Comparison of ENCODE assay signal across 8 mouse cellular contexts in genomic region chr14:79661005-79661917, GRCm38 (mm10). TPM values are rescaled to one million over a fixed set of nuclear protein-coding genes. Genes with fewer than 3 reads are reported as not detected.
DNase-seq lines count a peak whose midpoint lies in the region; ATAC-seq and TF ChIP-seq lines count a peak whose summit lies in the region.

No protein-coding gene starts in this region.

- no peak overlapping the region for H3K27ac ChIP-seq in hindbrain, embryonic 16.5 days (ENCODE audit: low read depth, low read length)
- peak overlapping the region; percentile 69; the same call in 1 of the 2 replicates for H3K27ac ChIP-seq in limb, embryonic 13.5 days
- no peak overlapping the region for H3K27ac ChIP-seq in midbrain, embryonic 13.5 days
- H3K27ac ChIP-seq in spleen, adult 2 months (ENCODE audit: insufficient read depth, low read length), result no peak overlapping the region

- H3K4me2 ChIP-seq in hindbrain, embryonic 16.5 days (ENCODE audit: low read length), result peak overlapping the region; percentile 49
- peak overlapping the region; percentile 64 for H3K4me2 ChIP-seq in limb, embryonic 13.5 days (replicated peaks)
- peak overlapping the region; percentile 48 for H3K4me2 ChIP-seq in midbrain, embryonic 13.5 days (replicated peaks)

- peak overlapping the region; percentile 22 for H3K4me3 ChIP-seq in hindbrain, embryonic 16.5 days (ENCODE audit: low read length)
- H3K4me3 ChIP-seq in limb, embryonic 13.5 days, result peak overlapping the region; percentile 42
- H3K4me3 ChIP-seq in midbrain, embryonic 13.5 days (replicated peaks), result peak overlapping the region; percentile 19
- peak overlapping the region; percentile 24 for H3K4me3 ChIP-seq in spleen, adult 2 months (ENCODE audit: extremely low read depth, insufficient read depth, insufficient read length)

- TF ChIP-seq CTCF in spleen, adult 2 months (IDR thresholded peaks at IDR 0.05; ENCODE audit: extremely low read depth, insufficient read depth, insufficient read length, insufficient replicate concordance), result peak; percentile 96

- peak; percentile 67 for ATAC-seq in hindbrain, embryonic 16.5 days
- peak; percentile 61 for ATAC-seq in limb, embryonic 13.5 days (ENCODE audit: low FRiP score, low read depth)
- ATAC-seq in midbrain, embryonic 13.5 days, result peak; percentile 77

- TF ChIP-seq POLR2A in spleen, adult 2 months (IDR thresholded peaks at IDR 0.05; ENCODE audit: low read depth, low read length), result no peak

- no peaks in the 10 kb centered on the region for H3K36me3 ChIP-seq in hindbrain, embryonic 16.5 days (ENCODE audit: control insufficient read depth, insufficient read depth, low read length)
- no peaks in the 10 kb centered on the region for H3K36me3 ChIP-seq in limb, embryonic 13.5 days
- H3K36me3 ChIP-seq in midbrain, embryonic 13.5 days, result no peaks in the 10 kb centered on the region
- no peaks in the 10 kb centered on the region for H3K36me3 ChIP-seq in spleen, adult 2 months (ENCODE audit: control insufficient read depth, insufficient read depth, low read length)

- 15% methylated on average over 32 of the region's 33 CpGs for WGBS in hindbrain, embryonic 16.5 days
- 18% methylated on average over 33 of the region's 33 CpGs for WGBS in limb, embryonic 13.5 days
- WGBS in midbrain, embryonic 13.5 days, result 19% methylated on average over 33 of the region's 33 CpGs
- 14% methylated on average over 33 of the region's 33 CpGs for WGBS in spleen, adult 2 months

- DNase-seq in left cerebral cortex, adult 18-20 months (ENCODE audit: low spot score in 2 of 2), result peak; percentile 39 to 57
- DNase-seq in left cerebral cortex, adult 11 months (ENCODE audit: low spot score), result no peak
- DNase-seq in cerebellum, postnatal 25 days, result peak; percentile 64 to 76
- DNase-seq in gastrocnemius, adult 8-10 months (ENCODE audit: low spot score in 2 of 2), result peak; percentile 21 to 25
- peak in 1 of 2 experiments; percentile 68 for DNase-seq in spleen, adult 2 months (ENCODE audit: low read depth in 1 of 2, low spot score in 2 of 2)

- H3K9ac ChIP-seq in hindbrain, embryonic 16.5 days (ENCODE audit: low read depth, low read length), result peak overlapping the region; percentile 41
- peak overlapping the region; percentile 67 for H3K9ac ChIP-seq in limb, embryonic 13.5 days
- H3K9ac ChIP-seq in midbrain, embryonic 13.5 days (replicated peaks), result 0 out of 2 replicates have a peak overlapping the region, but pooled peaks have one; percentile 10

- H3K9me3 ChIP-seq in hindbrain, embryonic 16.5 days (ENCODE audit: control insufficient read depth, low read length), result no peaks in the 10 kb centered on the region
- H3K9me3 ChIP-seq in limb, embryonic 13.5 days, result no peaks in the 10 kb centered on the region
- H3K9me3 ChIP-seq in midbrain, embryonic 13.5 days, result no peaks in the 10 kb centered on the region

- no peaks in the 10 kb centered on the region for H3K27me3 ChIP-seq in hindbrain, embryonic 16.5 days (replicated peaks; ENCODE audit: control insufficient read depth, insufficient read depth, low read length)
- peaks cover 10% of the 10 kb centered on the region; the same call in 1 of the 2 replicates for H3K27me3 ChIP-seq in limb, embryonic 13.5 days
- peaks cover 11% of the 10 kb centered on the region for H3K27me3 ChIP-seq in midbrain, embryonic 13.5 days
- no peaks in the 10 kb centered on the region for H3K27me3 ChIP-seq in spleen, adult 2 months (ENCODE audit: control insufficient read depth, insufficient read depth, low read length)

- peaks cover 9% of the 10 kb centered on the region for H3K4me1 ChIP-seq in hindbrain, embryonic 16.5 days (ENCODE audit: control insufficient read depth, insufficient read depth, low read depth, low read length)
- H3K4me1 ChIP-seq in limb, embryonic 13.5 days, result peaks cover 22% of the 10 kb centered on the region
- H3K4me1 ChIP-seq in midbrain, embryonic 13.5 days (replicated peaks), result peaks cover 17% of the 10 kb centered on the region
- H3K4me1 ChIP-seq in spleen, adult 2 months (ENCODE audit: control insufficient read depth, insufficient read depth, insufficient read length), result peaks cover 3% of the 10 kb centered on the region

RNA-seq across cellular contexts. Expression of gene Cnmd, which starts 0.7 kb away (rescaled TPM):
- total RNA-seq in left cerebral cortex, adult 18-20 months (2021), result 1 to 10 TPM; 1.5 to 2.2 TPM
- under 1 TPM in 3 of 4 experiments, not detected in 1; 0.22 to 0.94 (median 0.83) TPM for total RNA-seq in gastrocnemius, adult 8-10 months (2022)
- polyA plus RNA-seq in hindbrain, embryonic 16.5 days (2015; fragmentation: Nextera tagmentation; extraction: Ambion mirVana), result 2.8 and 6.9 TPM in 2 replicates
- polyA plus RNA-seq in limb, embryonic 13.5 days (2015; fragmentation: Nextera tagmentation; extraction: Ambion mirVana), result 189 and 200 TPM in 2 replicates
- 1.1 and 1.2 TPM in 2 replicates for polyA plus RNA-seq in midbrain, embryonic 13.5 days (2015; fragmentation: Nextera tagmentation; extraction: Ambion mirVana)
- not detected in 2 replicates for polyA plus RNA-seq in spleen, adult 2 months (2012; rRNA removed)

Comparison
In these comparisons a context has a peak if more than half of its experiments do, and no peak if none do; other contexts are left out.
1. H3K9ac ChIP-seq: peak in every context shown above with its lines; median percentile 67 in limb, embryonic 13.5 days; 41 in hindbrain, embryonic 16.5 days; 10 in midbrain, embryonic 13.5 days.
2. RNA of gene Cnmd, which starts 0.7 kb away (polyA plus RNA-seq): 189 to 200 TPM in limb, embryonic 13.5 days; 2.8 to 6.9 TPM in hindbrain, embryonic 16.5 days, 1.1 to 1.2 TPM in midbrain, embryonic 13.5 days and not detected in spleen, adult 2 months; every median in the first group is over 10 times any median in the second.
3. Peak in every context shown above with its lines, with median percentiles within 50 percentile points of each other: ATAC-seq, H3K4me2 ChIP-seq and H3K4me3 ChIP-seq.